Mouse (Mus musculus): ENCODE data around the gene Kcnj14.
A peak's percentile ranks its signal among the peaks of the same experiment; 100 is the strongest.

The Kcnj14 gene

DNA sequence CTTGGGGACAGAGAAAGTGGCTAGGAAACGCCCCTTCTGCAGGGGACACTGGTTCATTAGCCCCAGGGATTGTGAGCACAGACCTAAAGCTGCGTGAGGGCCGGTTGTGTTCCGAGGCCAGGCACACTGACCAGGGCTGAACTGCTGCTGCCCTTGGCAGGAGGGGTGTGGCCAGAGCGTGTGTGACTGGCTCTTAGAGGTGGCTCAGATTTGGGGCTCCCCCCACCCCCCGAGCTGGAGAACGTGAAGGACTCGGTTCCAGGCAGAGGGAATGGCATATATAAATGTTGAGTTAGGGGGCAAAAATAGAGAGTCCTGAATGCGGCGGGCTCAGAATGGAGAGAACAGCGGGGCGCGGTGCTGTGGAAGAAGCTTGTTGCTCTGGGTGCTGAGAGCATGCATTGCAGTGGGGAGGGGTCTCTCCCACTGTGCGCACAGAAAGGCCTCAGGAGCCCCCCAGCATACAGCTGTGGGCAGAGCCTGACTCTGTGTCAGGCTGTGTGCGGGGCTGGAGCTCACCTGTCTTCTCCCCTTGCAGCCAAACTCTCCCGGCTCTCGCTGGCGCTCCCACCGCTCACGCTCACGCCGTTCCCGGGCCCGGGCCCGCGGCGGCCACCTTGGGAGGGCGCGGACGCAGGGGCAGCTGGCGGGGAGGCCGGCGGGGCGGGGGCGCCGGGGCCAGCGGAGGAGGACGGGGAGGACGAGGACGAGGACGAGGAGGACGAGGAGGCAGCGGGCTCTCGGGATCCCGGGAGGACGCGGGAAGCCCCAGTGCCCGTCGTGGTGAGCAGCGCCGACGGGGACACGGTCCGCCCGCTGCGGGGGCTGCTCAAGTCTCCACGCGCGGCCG is 26.7 kb downstream of the Kcnj14 start:
- no peak for DNase-seq (ENCODE audit: low read depth, low spot score)

- no peak for DNase-seq (ENCODE audit: low read depth, low spot score)
Measured at GRCm38 (mm10) chr7:45796950-45797349, 27.6 kb downstream of the Kcnj14 start.

- no peak for DNase-seq (ENCODE audit: low read depth, low spot score)
Measured at GRCm38 (mm10) chr7:45794971-45795370, 29.6 kb downstream of the Kcnj14 start.

DNA sequence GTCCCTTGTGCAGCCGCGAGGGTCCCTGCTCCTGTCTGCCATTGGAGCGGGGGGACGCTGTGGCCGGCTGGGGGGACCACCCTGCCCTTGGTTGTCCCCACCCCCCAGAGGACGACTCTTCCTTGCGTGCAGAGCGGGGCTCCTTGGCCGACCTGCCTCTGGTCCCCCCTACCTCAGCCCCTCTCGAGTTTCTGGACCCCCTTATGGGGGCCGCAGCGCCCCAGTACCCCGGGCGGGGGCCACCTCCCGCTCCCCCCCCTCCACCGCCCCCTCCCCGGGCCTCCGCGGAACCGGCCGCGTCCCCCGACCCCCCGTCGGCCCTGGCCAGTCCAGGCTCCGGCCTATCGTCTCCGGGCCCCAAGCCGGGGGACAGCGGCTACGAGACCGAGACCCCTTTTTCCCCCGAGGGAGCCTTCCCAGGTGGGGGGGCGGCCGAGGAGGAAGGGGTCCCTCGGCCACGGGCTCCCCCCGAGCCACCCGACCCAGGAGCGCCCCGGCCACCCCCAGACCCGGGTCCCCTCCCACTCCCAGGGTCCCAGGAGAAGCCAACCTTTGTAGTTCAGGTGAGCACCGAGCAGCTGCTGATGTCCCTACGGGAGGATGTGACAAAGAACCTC is 30.5 kb downstream of the Kcnj14 start:
- DNase-seq (ENCODE audit: low read depth, low spot score), result no peak

GRCm38 (mm10) chr7:45793240-45793639 is 31.3 kb downstream of the Kcnj14 start:
- no peak for DNase-seq (ENCODE audit: low read depth, low spot score)

- peak; percentile 52 for DNase-seq (ENCODE audit: low read depth, low spot score)
Measured at GRCm38 (mm10) chr7:45791756-45792490, 32.7 kb downstream of the Kcnj14 start.

DNA sequence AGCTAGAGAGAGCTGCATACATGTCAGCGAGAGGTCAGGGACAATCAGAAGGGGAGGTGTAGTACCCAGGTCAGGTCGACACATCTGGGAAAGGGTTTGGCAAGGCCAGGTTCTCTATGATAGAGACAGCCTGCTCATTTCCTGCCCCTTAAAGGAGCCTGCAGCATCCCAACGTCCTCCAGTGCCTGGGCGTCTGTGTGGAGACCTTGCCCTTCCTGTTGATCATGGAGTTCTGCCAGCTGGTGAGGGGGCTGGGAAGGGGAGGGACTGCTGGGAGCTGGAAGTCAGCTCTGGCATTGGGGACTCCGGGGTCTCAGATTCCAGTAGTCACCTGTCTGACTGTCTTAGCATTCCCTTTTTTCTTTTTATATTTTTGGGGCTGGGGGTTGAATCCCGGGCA is 33.9 kb downstream of the Kcnj14 start:
- DNase-seq (ENCODE audit: low read depth, low spot score), result no peak

GRCm38 (mm10) chr7:45787642-45788041 is 36.9 kb downstream of the Kcnj14 start:
- DNase-seq (ENCODE audit: low read depth, low spot score), result no peak

DNA sequence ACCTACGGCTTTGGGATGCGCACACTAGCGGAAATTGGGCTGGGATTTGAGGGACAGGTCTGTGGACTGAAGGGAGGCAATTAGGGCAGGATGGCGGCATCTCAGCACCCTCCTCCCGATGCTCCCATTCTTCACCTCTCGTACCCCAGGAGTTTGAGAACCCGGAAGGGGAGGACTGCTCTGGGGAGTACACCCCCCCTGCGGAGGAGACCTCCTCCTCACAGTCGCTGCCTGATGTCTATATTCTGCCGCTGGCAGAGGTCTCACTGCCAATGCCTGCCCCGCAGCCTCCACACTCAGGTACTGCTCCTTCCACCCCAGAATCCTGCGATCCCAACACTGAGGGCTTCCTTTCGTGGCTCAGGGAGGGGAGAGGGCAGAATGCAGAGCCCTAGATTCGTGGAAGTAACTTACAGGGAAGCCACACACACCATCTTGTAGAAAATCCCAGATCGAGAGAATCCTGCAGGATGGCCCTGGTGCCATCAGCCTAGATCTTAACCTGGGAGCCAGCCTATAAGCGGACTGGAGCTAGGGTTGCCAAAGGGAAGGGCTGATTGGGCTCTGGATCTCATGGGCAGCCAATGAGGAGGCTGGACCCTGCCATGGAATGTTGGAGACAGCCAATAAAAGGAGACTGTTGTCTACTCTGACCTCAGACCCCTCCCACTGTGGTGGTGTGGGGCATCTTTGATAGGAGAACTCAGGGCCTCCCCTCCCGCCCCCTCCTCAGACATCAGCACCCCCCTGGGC is 37.7 kb downstream of the Kcnj14 start:
- peak; percentile 94 for DNase-seq (ENCODE audit: low read depth, low spot score)

GRCm38 (mm10) chr7:45786136-45786578 is 38.4 kb downstream of the Kcnj14 start:
- peak; percentile 90 for DNase-seq (ENCODE audit: low read depth, low spot score)

GRCm38 (mm10) chr7:45785388-45786135 is 39.0 kb downstream of the Kcnj14 start:
- no peak for DNase-seq (ENCODE audit: low read depth, low spot score)

DNA sequence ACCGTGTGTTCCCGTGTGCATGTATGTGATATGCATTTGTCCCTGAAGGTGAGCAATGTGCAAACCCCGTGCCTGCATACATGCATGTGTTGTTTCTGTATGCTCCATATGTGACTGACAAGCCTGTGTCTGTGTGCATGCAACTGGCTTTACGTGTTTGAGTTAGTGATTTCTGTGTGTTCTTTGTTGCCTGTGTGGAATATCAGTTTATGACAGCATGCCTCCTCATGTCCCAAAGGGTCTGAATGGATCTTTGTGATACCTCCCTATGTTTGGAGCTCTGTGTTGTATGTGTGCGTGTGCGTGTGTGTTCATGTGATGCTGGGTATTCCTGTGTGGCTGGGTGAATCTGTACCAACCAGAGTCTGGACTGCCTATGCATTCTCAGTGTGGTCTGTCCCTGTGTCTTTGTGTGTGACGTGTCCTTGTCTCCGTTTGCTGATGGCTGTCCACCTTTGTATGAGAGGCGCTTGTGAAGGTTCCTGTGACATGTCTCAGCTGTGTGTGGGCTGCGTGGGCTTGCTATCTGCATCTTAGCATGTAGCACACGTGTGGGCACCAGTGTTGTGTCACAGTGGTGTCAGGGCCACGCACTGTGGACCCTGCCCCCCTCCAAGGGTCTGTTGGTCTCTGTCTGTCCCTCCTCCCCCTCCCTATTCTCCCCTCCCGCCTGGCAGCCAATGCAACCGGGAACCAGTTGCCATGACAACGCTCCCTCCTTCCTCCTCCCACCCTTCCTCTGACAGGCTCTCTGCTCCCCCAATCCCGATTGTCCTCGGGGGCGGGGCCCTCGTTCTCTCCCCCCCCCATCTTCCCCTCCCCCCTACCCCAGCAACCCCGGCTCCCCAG is 39.8 kb downstream of the Kcnj14 start, which contains the start of gene Sult2b1:
TSS of gene Sult2b1 (minus strand) at position 146 of the 849 bp plus-strand sequence.
- DNase-seq (ENCODE audit: low read depth, low spot score), result peak; percentile 85

DNA sequence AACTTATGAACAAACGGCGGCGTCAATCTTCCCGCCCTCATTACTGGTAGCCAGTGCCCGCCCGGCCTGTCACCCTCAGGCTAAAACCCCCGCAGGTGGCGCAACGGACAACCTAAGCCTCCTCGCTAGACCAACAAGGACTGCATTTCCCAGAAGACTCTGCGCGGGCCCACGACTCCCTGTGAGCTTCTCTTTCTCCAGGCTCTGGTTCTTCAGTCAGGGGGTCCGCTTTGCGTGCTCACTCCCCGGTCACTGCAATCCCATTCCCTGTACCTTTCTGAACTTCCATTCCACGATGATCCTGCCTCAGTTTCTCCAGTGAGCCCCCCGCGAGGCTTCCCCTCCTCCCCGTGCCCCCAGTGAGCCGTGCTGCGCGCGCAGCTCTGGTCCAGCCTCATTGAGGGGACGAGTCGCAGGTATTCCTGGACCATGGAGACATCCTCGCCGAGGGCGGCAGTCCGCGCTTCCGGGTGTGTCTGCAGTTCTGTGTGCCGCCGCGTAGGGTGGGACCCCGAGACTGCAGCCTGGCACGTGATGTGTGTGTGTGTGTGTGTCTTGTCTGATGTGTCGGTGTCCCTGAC is 41.0 kb downstream of the Kcnj14 start, which contains the start of gene Lmtk3:
TSS of gene Lmtk3 (plus strand) at position 228 of the 581 bp plus-strand sequence.
- DNase-seq (ENCODE audit: low read depth, low spot score), result peak; percentile 78

DNA sequence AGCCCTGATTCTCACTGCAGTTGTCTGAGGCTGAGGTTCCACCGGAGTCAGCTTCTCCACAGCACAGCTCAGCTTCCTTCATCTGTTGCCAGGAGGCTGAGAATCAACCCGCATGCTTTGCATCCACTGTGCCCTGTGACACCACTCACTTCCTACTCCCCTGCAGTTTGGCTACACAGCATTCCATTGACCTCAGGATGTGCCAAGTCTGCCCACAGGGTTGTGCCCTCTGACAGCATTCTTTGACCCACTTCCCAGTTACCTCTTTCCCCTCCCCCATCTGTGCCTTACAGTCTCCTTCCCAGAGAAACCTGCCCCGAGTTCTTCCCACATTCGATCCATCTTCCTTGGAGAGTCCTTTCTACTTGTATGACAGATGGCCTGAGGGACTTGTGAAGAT is 42.3 kb downstream of the Kcnj14 start:
- no peak for DNase-seq (ENCODE audit: low read depth, low spot score)

- DNase-seq (ENCODE audit: low read depth, low spot score), result no peak
Measured at GRCm38 (mm10) chr7:45779081-45779641, 45.4 kb downstream of the Kcnj14 start.

- DNase-seq (ENCODE audit: low read depth, low spot score), result no peak
Measured at GRCm38 (mm10) chr7:45775237-45775636, 49.3 kb downstream of the Kcnj14 start.

GRCm38 (mm10) chr7:45771101-45771500 is 53.5 kb downstream of the Kcnj14 start:
- no peak for DNase-seq (ENCODE audit: low read depth, low spot score)

DNA sequence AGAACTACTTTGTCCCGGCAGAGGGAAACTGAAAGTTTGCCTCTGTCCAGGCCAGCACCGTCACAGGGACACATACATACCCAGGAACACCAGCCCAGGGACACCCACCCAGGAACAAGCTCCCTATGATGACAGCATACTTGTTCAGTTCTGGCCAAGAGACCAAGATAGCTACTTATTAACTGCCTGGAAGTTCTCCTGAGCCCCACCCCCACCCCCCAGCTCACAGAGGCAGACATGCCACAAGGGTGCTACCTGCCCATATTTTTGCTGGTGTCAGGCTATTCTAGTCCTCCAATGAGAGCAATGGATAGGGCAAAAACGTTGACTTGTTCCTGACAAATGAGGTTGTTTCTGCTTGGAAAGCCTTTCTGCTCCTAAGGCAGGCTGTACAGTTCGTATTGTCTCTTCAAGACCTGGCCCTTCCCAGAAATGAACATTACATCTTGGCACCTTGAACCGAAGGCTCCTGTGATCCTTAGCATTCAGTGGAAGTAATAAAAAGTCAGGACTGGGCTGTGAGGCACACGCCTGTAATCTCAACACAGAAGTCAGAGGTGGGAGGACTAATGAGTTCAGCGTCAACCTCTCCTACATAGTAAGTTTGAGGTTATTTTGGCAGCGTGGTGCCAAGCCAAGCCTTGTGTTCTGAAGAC is 54.0 kb downstream of the Kcnj14 start:
- no peak for DNase-seq (ENCODE audit: low read depth, low spot score)

Data from ES-CJ7 (cell line).